Mouse (Mus musculus) bone marrow macrophage, adult 2 months (primary cell): ENCODE results near the gene Serpinf1.

Experiments used
- CTCF ChIP-seq: IDR thresholded peaks from 2 replicates; pipeline ENCODE4 v1.5.1; 2012; ENCODE audit warnings: low read depth, mild to moderate bottlenecking, low read length, moderate library complexity
- POLR2A ChIP-seq: IDR thresholded peaks from 2 replicates; pipeline ENCODE4 v1.6.1; 2012; ENCODE audit warnings: mild to moderate bottlenecking, low read depth, low read length, borderline replicate concordance

DNA sequence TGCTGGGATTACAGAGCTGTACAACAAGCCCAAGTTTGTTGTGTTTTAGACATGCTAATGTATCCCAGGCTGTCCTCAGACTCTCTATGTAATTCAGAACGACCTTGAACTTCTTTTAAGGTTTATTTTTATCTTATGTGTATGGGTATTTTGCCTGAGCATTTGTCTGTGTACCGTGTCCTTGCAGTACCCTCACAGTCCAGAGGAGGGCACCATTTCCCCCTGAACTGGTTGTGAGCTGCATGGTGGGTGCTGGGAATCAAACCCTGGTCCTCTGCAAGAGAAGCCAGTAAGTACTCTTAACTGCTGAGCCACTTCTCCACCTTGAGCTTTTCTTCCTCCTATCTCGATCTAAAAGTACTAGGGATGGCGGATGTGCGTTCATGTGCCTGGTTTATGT lies 11.6 kb upstream of the Serpinf1 start:
- TF ChIP-seq POLR2A (no peak), CTCF (0 out of 2 replicates have a peak, but pooled peaks have one; percentile 19)
